Mouse (Mus musculus) embryonic fibroblast, embryonic 13.5 days (primary cell): ENCODE data around the gene Mboat1.

Experiments used
- CTCF ChIP-seq: IDR thresholded peaks from 2 replicates; pipeline ENCODE4 v1.5.1; 2011; ENCODE audit warnings: mild to moderate bottlenecking, control low read depth, low read length, moderate library complexity, borderline replicate concordance; ENCODE audit not compliant: insufficient read depth
- POLR2A ChIP-seq: IDR thresholded peaks from 2 replicates; pipeline ENCODE4 v1.6.1; 2011; ENCODE audit warnings: low read depth, mild to moderate bottlenecking, control low read depth, low read length, moderate library complexity

DNA sequence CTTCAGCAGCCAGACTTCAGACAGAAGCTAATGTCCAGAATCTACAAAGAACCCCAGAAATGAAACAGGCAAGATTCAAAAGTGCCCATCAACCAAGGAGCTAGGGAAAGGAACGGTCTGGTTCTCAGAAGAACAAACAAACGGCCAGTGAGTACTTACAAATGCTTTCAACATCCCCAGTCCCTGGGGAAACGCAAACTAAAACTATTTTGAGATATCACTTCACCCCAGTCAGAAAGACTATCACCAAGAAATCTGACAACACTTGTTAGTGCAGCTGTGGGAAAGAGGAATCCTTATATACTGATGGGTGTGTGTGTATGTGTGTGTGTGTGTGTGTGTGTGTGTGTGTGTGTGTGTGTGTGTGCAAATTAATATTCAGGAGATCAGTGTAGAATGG is 116.4 kb downstream of the Mboat1 start:
- TF ChIP-seq POLR2A: no peak
- TF ChIP-seq CTCF: no peak
